Mouse (Mus musculus): ENCODE measurements around the gene Daam1. TPM values are rescaled to one million over a fixed set of nuclear protein-coding genes. Genes with fewer than 3 reads are reported as not detected.

Daam1 gene
- polyA plus RNA-seq, 1 experiment from 2014 or later = 20.9 TPM

- Histone ChIP-seq H3K4me2 (ENCODE audit: low read depth) (no peak overlapping the region), H3K36me3 (ENCODE audit: control insufficient read depth, insufficient read depth, low read length) (no peaks in the 10 kb centered on the region), H3K9ac (ENCODE audit: low read length) (no peak overlapping the region), H3K27ac (ENCODE audit: low read depth, low read length) (no peak overlapping the region), H3K27me3 (ENCODE audit: control insufficient read depth, insufficient read depth, low read length) (no peaks in the 10 kb centered on the region), H3K9me3 (ENCODE audit: control insufficient read depth, low read length) (no peaks in the 10 kb centered on the region), H3K4me3 (ENCODE audit: low read depth, low read length) (no peak overlapping the region), H3K4me1 (ENCODE audit: control insufficient read depth, insufficient read depth, low read length) (peaks cover 4% of the 10 kb centered on the region; the same call in 1 of the 2 replicates)
- 96% methylated on average over 3 of the region's 3 CpGs for WGBS
- no peak for ATAC-seq (ENCODE audit: insufficient read depth, low FRiP score, low TSS enrichment)
- DNase-seq (ENCODE audit: low spot score) = no peak
These were observed 130.8 kb downstream of the Daam1 start for GRCm38 (mm10) chr12:71961671-71962070.

- 83% methylated on average over 4 of the region's 4 CpGs for WGBS
- H3K9me3 ChIP-seq (ENCODE audit: control insufficient read depth, low read length) = no peaks in the 10 kb centered on the region
- H3K4me3 ChIP-seq (ENCODE audit: low read depth, low read length) = no peak overlapping the region
- ATAC-seq (ENCODE audit: insufficient read depth, low FRiP score, low TSS enrichment) (no peak), DNase-seq (ENCODE audit: low spot score) (no peak)
- no peaks in the 10 kb centered on the region for H3K36me3 ChIP-seq (ENCODE audit: control insufficient read depth, insufficient read depth, low read length)
- peaks cover 4% of the 10 kb centered on the region; the same call in 1 of the 2 replicates for H3K4me1 ChIP-seq (ENCODE audit: control insufficient read depth, insufficient read depth, low read length)
- no peak overlapping the region for H3K9ac ChIP-seq (ENCODE audit: low read length)
- no peak overlapping the region for H3K4me2 ChIP-seq (ENCODE audit: low read depth)
- no peak overlapping the region for H3K27ac ChIP-seq (ENCODE audit: low read depth, low read length)
- H3K27me3 ChIP-seq (ENCODE audit: control insufficient read depth, insufficient read depth, low read length) = no peaks in the 10 kb centered on the region
These were observed 131.7 kb downstream of the Daam1 start for GRCm38 (mm10) chr12:71962616-71963015.

GRCm38 (mm10) chr12:71968592-71968991 lies 137.7 kb downstream of the Daam1 start:
- 58% methylated on average over 4 of the region's 4 CpGs for WGBS
- Histone ChIP-seq H3K4me3 (ENCODE audit: low read depth, low read length) (no peak overlapping the region), H3K27me3 (ENCODE audit: control insufficient read depth, insufficient read depth, low read length) (no peaks in the 10 kb centered on the region), H3K4me1 (ENCODE audit: control insufficient read depth, insufficient read depth, low read length) (no peaks in the 10 kb centered on the region), H3K4me2 (ENCODE audit: low read depth) (no peak overlapping the region), H3K9ac (ENCODE audit: low read length) (no peak overlapping the region), H3K36me3 (ENCODE audit: control insufficient read depth, insufficient read depth, low read length) (0 out of 2 replicates have a peak, but pooled peaks cover 2% of the 10 kb centered on the region), H3K27ac (ENCODE audit: low read depth, low read length) (no peak overlapping the region), H3K9me3 (ENCODE audit: control insufficient read depth, low read length) (no peaks in the 10 kb centered on the region)
- ATAC-seq (ENCODE audit: insufficient read depth, low FRiP score, low TSS enrichment) (no peak), DNase-seq (ENCODE audit: low spot score) (no peak)

GRCm38 (mm10) chr12:71969022-71969421 lies 138.1 kb downstream of the Daam1 start:
- H3K9me3 ChIP-seq (ENCODE audit: control insufficient read depth, low read length) = no peaks in the 10 kb centered on the region
- no peak overlapping the region for H3K4me2 ChIP-seq (ENCODE audit: low read depth)
- H3K27me3 ChIP-seq (ENCODE audit: control insufficient read depth, insufficient read depth, low read length) = no peaks in the 10 kb centered on the region
- H3K27ac ChIP-seq (ENCODE audit: low read depth, low read length) = no peak overlapping the region
- no peaks in the 10 kb centered on the region for H3K4me1 ChIP-seq (ENCODE audit: control insufficient read depth, insufficient read depth, low read length)
- H3K9ac ChIP-seq (ENCODE audit: low read length) = no peak overlapping the region
- no peak overlapping the region for H3K4me3 ChIP-seq (ENCODE audit: low read depth, low read length)
- DNase-seq (ENCODE audit: low spot score) (no peak), ATAC-seq (ENCODE audit: insufficient read depth, low FRiP score, low TSS enrichment) (no peak)
- 0 out of 2 replicates have a peak, but pooled peaks cover 2% of the 10 kb centered on the region for H3K36me3 ChIP-seq (ENCODE audit: control insufficient read depth, insufficient read depth, low read length)
- 32% methylated on average over 3 of the region's 3 CpGs for WGBS

GRCm38 (mm10) chr12:71969439-71969838 lies 138.6 kb downstream of the Daam1 start:
- H3K4me2 ChIP-seq (ENCODE audit: low read depth) = no peak overlapping the region
- H3K36me3 ChIP-seq (ENCODE audit: control insufficient read depth, insufficient read depth, low read length) = 0 out of 2 replicates have a peak, but pooled peaks cover 2% of the 10 kb centered on the region
- DNase-seq (ENCODE audit: low spot score) = no peak
- ATAC-seq (ENCODE audit: insufficient read depth, low FRiP score, low TSS enrichment) = no peak
- WGBS = 57% methylated on average over 9 of the region's 9 CpGs
- no peak overlapping the region for H3K4me3 ChIP-seq (ENCODE audit: low read depth, low read length)
- H3K27me3 ChIP-seq (ENCODE audit: control insufficient read depth, insufficient read depth, low read length) = no peaks in the 10 kb centered on the region
- no peaks in the 10 kb centered on the region for H3K9me3 ChIP-seq (ENCODE audit: control insufficient read depth, low read length)
- no peak overlapping the region for H3K9ac ChIP-seq (ENCODE audit: low read length)
- H3K27ac ChIP-seq (ENCODE audit: low read depth, low read length) = no peak overlapping the region
- no peaks in the 10 kb centered on the region for H3K4me1 ChIP-seq (ENCODE audit: control insufficient read depth, insufficient read depth, low read length)

- DNase-seq (ENCODE audit: low spot score) (no peak), ATAC-seq (ENCODE audit: insufficient read depth, low FRiP score, low TSS enrichment) (no peak)
- WGBS = 70% methylated on average over 12 of the region's 12 CpGs
- Histone ChIP-seq H3K4me1 (ENCODE audit: control insufficient read depth, insufficient read depth, low read length) (no peaks in the 10 kb centered on the region), H3K4me2 (ENCODE audit: low read depth) (no peak overlapping the region), H3K9ac (ENCODE audit: low read length) (no peak overlapping the region), H3K36me3 (ENCODE audit: control insufficient read depth, insufficient read depth, low read length) (0 out of 2 replicates have a peak, but pooled peaks cover 2% of the 10 kb centered on the region), H3K4me3 (ENCODE audit: low read depth, low read length) (no peak overlapping the region), H3K9me3 (ENCODE audit: control insufficient read depth, low read length) (no peaks in the 10 kb centered on the region), H3K27me3 (ENCODE audit: control insufficient read depth, insufficient read depth, low read length) (no peaks in the 10 kb centered on the region), H3K27ac (ENCODE audit: low read depth, low read length) (no peak overlapping the region)
These were observed 139.2 kb downstream of the Daam1 start for GRCm38 (mm10) chr12:71969941-71970629.

- DNase-seq (ENCODE audit: low spot score) = no peak
- Histone ChIP-seq H3K9me3 (ENCODE audit: control insufficient read depth, low read length) (no peaks in the 10 kb centered on the region), H3K27me3 (ENCODE audit: control insufficient read depth, insufficient read depth, low read length) (no peaks in the 10 kb centered on the region), H3K4me1 (ENCODE audit: control insufficient read depth, insufficient read depth, low read length) (no peaks in the 10 kb centered on the region), H3K4me2 (ENCODE audit: low read depth) (no peak overlapping the region), H3K36me3 (ENCODE audit: control insufficient read depth, insufficient read depth, low read length) (0 out of 2 replicates have a peak, but pooled peaks cover 3% of the 10 kb centered on the region), H3K9ac (ENCODE audit: low read length) (no peak overlapping the region), H3K27ac (ENCODE audit: low read depth, low read length) (no peak overlapping the region), H3K4me3 (ENCODE audit: low read depth, low read length) (no peak overlapping the region)
- 91% methylated on average over 9 of the region's 9 CpGs for WGBS
- ATAC-seq (ENCODE audit: insufficient read depth, low FRiP score, low TSS enrichment) = no peak
These were observed 140.1 kb downstream of the Daam1 start for GRCm38 (mm10) chr12:71970791-71971654.

- Histone ChIP-seq H3K4me2 (ENCODE audit: low read depth) (no peak overlapping the region), H3K9me3 (ENCODE audit: control insufficient read depth, low read length) (no peaks in the 10 kb centered on the region), H3K27ac (ENCODE audit: low read depth, low read length) (no peak overlapping the region), H3K36me3 (ENCODE audit: control insufficient read depth, insufficient read depth, low read length) (peaks cover 3% of the 10 kb centered on the region; the same call in 1 of the 2 replicates), H3K4me3 (ENCODE audit: low read depth, low read length) (no peak overlapping the region), H3K9ac (ENCODE audit: low read length) (no peak overlapping the region), H3K27me3 (ENCODE audit: control insufficient read depth, insufficient read depth, low read length) (no peaks in the 10 kb centered on the region), H3K4me1 (ENCODE audit: control insufficient read depth, insufficient read depth, low read length) (no peaks in the 10 kb centered on the region)
- WGBS = 85% methylated on average over 5 of the region's 5 CpGs
- ATAC-seq (ENCODE audit: insufficient read depth, low FRiP score, low TSS enrichment) = no peak
- no peak for DNase-seq (ENCODE audit: low spot score)
These were observed 141.2 kb downstream of the Daam1 start for GRCm38 (mm10) chr12:71972126-71972525.

All from neural tube, embryonic 11.5 days (tissue).